Mouse (Mus musculus): ENCODE measurements around the gene Nrsn1.
"Not testable (repeated sequence)": the region's sequence is repeated elsewhere in the genome, so short reads cannot be mapped to it uniquely, and the experiment has no call there.

Gene Nrsn1

DNA sequence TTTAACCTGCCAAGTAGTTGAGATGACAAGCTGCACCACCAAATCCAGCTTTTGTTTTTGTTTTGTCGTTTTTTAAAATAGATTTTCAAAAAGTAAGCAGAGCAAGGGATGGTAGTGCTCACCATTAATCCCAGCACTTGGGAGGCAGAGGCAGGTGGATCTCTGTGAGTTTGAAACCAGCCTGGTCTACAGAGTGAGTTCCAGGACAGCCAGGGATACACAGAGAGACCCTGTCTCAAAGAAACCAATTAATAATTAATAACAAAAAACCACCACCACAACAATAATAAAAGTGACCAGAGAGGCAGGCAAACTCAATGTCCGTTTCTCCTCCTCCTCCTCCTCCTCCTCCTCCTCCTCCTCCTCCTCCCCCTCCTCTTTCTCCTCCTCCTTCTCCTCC, at the start of gene Nrsn1:
TSS of gene Nrsn1 (minus strand) at position 101 of the 400 bp plus-strand sequence.
- DNase-seq: not testable (repeated sequence)

DNA sequence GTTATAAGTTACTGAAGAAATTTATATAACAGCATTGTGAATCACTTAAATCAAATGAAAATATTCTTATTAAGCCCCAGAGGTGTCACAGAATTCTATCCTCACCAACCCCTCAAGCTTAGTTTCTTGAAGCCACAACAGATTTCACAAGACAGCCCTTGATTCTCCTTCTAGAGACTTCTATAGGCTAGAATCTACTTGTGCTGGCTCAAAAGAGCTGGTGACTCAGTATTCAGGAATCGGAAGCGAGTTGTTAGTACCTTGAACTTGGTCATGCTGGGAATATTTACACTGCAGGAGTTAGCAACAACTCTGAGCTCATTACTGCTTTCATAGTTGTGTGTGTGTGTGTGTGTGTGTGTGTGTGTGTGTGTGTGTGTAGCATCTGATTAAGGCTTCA, 41.8 kb upstream of the Nrsn1 start:
- DNase-seq: no peak

DNA sequence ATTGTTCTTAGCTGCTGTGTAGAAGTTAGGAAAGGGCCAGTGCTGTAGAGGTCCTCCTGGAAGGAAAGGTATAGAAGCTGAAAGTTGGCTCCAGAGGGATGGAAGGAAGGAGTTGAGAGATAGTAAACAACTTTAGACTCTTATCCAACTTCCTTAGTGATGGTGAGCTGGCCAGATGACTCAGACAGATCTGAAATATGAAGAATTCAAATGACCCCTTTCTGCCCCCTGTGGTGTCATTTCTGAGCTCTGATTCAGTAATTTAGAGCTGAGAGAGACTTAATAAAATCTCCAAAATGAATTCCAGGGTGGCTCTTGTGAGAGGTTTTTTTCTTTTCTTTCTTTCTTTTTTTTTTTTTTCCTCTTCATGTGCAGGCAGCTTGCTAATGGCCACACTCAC, 39.8 kb upstream of the Nrsn1 start:
- no peak for DNase-seq

DNA sequence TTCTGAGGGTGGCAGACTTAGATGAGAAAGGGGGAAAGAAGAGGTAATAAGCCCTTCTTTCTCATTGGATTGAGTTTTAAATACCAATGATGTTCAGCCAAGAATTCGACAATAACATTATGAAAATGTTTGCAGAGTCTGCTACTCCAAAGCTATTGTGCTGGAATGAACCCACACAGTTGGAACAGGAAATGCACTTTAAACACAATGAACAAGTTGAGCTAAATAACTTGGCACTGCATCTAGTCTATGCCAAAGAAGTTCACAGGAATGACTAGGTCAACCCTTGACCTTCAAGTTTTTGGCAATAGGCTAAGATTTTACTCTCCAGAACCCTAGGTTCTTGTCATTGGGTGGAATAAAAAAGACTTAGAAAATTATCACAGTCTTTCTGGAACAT, 18.4 kb upstream of the Nrsn1 start:
- no peak for DNase-seq

GRCm38 (mm10) chr13:25274934-25275565, 4.7 kb upstream of the Nrsn1 start:
- no peak for DNase-seq

GRCm38 (mm10) chr13:25272189-25272588, 1.9 kb upstream of the Nrsn1 start:
- no peak for DNase-seq

GRCm38 (mm10) chr13:25269569-25270268, 583 bp downstream of the Nrsn1 start:
- peak; percentile 66 for DNase-seq

DNA sequence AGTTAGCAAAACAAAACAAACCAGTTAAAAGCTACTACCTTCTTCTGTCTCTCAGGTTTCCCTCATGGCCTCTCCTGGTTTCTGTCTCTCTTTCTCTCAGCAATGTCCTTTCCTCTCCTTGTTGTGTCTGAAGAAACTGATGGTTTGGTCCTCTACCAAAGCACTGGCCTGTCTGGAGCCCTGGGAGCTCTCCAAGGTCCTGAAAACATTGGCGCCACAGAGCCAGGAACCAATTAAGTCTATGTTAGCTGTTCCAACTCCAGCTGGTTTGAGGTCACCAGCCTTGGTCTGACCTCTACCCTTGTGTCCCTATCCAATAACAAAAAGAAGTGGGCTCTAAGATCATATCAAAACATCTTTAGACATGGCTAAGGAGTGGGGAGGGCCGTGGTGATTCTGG, 1.3 kb downstream of the Nrsn1 start:
- DNase-seq: peak; percentile 12

GRCm38 (mm10) chr13:25262748-25263147, 7.6 kb downstream of the Nrsn1 start:
- no peak for DNase-seq

DNA sequence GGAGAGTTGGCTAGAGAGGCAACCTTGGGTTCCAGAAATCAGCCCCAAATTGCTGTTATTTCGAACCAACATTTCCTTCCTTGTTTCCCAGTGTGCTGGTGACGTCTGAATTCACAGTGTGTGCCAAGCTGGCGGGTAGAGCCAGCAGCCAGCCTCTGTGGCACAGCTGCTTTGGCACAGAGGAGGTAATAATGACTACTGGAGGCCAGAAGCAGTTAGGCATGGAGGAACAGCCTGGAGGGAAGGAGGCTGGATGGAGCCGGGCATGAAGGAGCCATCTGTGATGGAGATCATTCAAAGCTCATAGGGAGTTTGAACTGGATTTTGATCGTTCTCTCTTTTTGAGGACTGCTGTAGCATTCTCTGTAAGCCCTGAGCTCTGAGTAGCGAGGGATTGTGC, 12.7 kb downstream of the Nrsn1 start:
- DNase-seq: no peak

GRCm38 (mm10) chr13:25254478-25255263, 15.6 kb downstream of the Nrsn1 start:
- DNase-seq: no peak

DNA sequence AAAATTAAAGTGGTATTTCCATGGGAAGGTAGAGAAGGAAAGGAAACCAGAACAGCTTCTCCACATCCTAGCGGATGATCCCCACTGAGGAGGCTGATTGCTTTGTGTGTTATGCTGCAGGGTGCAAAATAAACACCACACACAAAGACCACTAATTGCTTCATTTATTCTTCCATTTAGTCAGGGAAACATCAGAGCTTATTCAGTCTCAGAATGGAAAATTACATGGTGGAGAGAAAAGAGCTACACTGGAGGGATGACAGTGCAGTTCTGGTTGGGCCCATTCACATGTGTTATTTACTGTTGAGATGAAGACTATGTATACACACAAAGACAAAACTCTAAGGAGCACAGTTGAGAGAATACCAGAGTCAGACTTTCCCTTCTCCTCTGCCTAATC, 18.4 kb downstream of the Nrsn1 start:
- no peak for DNase-seq

DNA sequence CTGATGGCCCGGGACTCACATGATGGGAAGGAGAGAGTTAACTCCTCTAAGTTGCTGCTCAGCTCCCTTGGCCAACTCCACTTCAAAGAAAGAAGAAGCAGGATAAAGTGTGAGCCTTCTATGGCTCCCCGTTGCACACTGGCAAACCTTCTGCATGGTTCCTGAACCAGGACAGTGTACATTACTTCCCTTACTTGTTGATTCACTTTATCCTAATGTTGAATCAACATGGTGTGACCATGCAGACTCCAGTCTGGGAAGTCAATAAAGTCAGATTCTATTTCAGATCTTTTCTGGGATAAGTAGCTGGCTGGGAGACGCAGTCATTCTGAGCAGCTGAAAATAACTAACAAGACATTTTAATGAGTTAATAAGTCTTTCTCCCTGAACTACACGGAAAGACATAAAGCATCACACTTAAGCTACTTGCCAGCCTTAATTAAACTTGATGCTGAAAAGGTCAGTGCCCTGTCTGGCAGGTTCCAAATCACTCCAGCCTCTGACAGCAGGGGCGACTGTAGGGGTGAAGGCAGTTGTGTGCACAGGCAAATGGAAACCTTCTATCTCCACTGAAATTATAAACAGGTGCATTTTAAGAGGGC, 50.0 kb downstream of the Nrsn1 start:
- DNase-seq: no peak

- DNase-seq: no peak
These were observed 51.9 kb downstream of the Nrsn1 start for GRCm38 (mm10) chr13:25218394-25218793.

GRCm38 (mm10) chr13:25206950-25207349, 63.4 kb downstream of the Nrsn1 start:
- no peak for DNase-seq

Data from cerebellum, adult 11 months (tissue).